Mouse (Mus musculus) lung, adult 18-20 months (tissue): Measurements from ENCODE around the gene Msto1.
"Not testable (repeated sequence)": the region's sequence is repeated elsewhere in the genome, so short reads cannot be mapped to it uniquely, and the experiment has no call there.

Experiments used
- DNase-seq, 2 experiments: peaks; one replicate each; pipeline ENCODE4 v3.0.0; 2022; ENCODE audit warnings: mixed read lengths in 2 of 2

Msto1 gene

GRCm38 (mm10) chr3:88913511-88914383 lies at the start of gene Msto1:
Gene Msto1 (minus strand): TSS chr3:88913999.
- peak; percentile 95 to 96 for DNase-seq

GRCm38 (mm10) chr3:88963211-88963610 lies 49.4 kb upstream of the Msto1 start:
- DNase-seq, result not testable (repeated sequence)

- DNase-seq, result no peak
Observed at GRCm38 (mm10) chr3:88953736-88954135, 39.9 kb upstream of the Msto1 start.

GRCm38 (mm10) chr3:88953246-88953645 lies 39.4 kb upstream of the Msto1 start:
- DNase-seq, result no peak

- no peak for DNase-seq
Observed at GRCm38 (mm10) chr3:88951327-88951800, 37.6 kb upstream of the Msto1 start.

- DNase-seq, result peak; percentile 74 to 81
Observed at GRCm38 (mm10) chr3:88950576-88951326, 37.0 kb upstream of the Msto1 start, which contains the start of the genes Ash1l and Dap3. Gene Ash1l (plus strand): TSS chr3:88950622. Gene Dap3 (minus strand): TSS chr3:88951181.

- DNase-seq, result peak; percentile 93 to 94
Observed at GRCm38 (mm10) chr3:88949786-88950575, 36.2 kb upstream of the Msto1 start.

- no peak for DNase-seq
Observed at GRCm38 (mm10) chr3:88944109-88944508, 30.3 kb upstream of the Msto1 start.

- no peak for DNase-seq
Observed at GRCm38 (mm10) chr3:88942316-88942880, 28.6 kb upstream of the Msto1 start.

GRCm38 (mm10) chr3:88939749-88940148 lies 25.9 kb upstream of the Msto1 start:
- no peak for DNase-seq

- DNase-seq, result no peak
Observed at GRCm38 (mm10) chr3:88939071-88939470, 25.3 kb upstream of the Msto1 start.

- no peak for DNase-seq
Observed at GRCm38 (mm10) chr3:88929501-88929900, 15.7 kb upstream of the Msto1 start.

GRCm38 (mm10) chr3:88925651-88926050 lies 11.9 kb upstream of the Msto1 start:
- no peak for DNase-seq

- DNase-seq, result no peak
Observed at GRCm38 (mm10) chr3:88923989-88924591, 10.3 kb upstream of the Msto1 start.

GRCm38 (mm10) chr3:88921411-88921810 lies 7.6 kb upstream of the Msto1 start:
- no peak for DNase-seq

GRCm38 (mm10) chr3:88918981-88919380 lies 5.2 kb upstream of the Msto1 start:
- DNase-seq, result no peak

- DNase-seq, result no peak
Observed at GRCm38 (mm10) chr3:88914384-88914810, 598 bp upstream of the Msto1 start.

GRCm38 (mm10) chr3:88912585-88912984 lies 1.2 kb downstream of the Msto1 start:
- DNase-seq, result no peak

- DNase-seq, result no peak
Observed at GRCm38 (mm10) chr3:88906393-88907159, 7.2 kb downstream of the Msto1 start.

- DNase-seq, result no peak
Observed at GRCm38 (mm10) chr3:88905741-88906140, 8.1 kb downstream of the Msto1 start.

- no peak for DNase-seq
Observed at GRCm38 (mm10) chr3:88905209-88905608, 8.6 kb downstream of the Msto1 start.
